Mouse (Mus musculus): ENCODE data around the gene Fam20c. TPM values are rescaled to one million over a fixed set of nuclear protein-coding genes. Genes with fewer than 3 reads are reported as not detected.
A peak's percentile ranks its signal among the peaks of the same experiment; 100 is the strongest.

Gene Fam20c
- polyA plus RNA-seq, 1 experiment from 2014 or later: 8.7 TPM

GRCm38 (mm10) chr5:138769126-138769525 lies 14.8 kb downstream of the Fam20c start:
- Histone ChIP-seq H3K9ac (ENCODE audit: low read length) (no peak overlapping the region), H3K4me2 (ENCODE audit: low read length) (no peak overlapping the region), H3K9me3 (ENCODE audit: control insufficient read depth, low read length) (no peaks in the 10 kb centered on the region), H3K36me3 (ENCODE audit: control insufficient read depth, insufficient read depth, low read length) (peaks cover 8% of the 10 kb centered on the region; the same call in 1 of the 2 replicates), H3K4me1 (ENCODE audit: control insufficient read depth in 2 of 2, insufficient read depth in 2 of 2, low read length in 2 of 2) (no peaks in the 10 kb centered on the region), H3K27me3 (ENCODE audit: control insufficient read depth, insufficient read depth, low read length) (no peaks in the 10 kb centered on the region), H3K4me3 (ENCODE audit: control insufficient read depth in 1 of 2, insufficient read depth in 1 of 2, low read depth in 1 of 2, low read length in 2 of 2) (no peak overlapping the region), H3K27ac (replicated peaks in 1 of 2; ENCODE audit: control insufficient read depth in 1 of 2, insufficient read depth in 1 of 2, low read depth in 2 of 2, low read length in 2 of 2) (no peak overlapping the region)
- 61% methylated on average over 5 of the region's 5 CpGs for WGBS
- ATAC-seq (ENCODE audit: insufficient number of reproducible peaks, insufficient read depth, low FRiP score, low read depth): no peak

- no peaks in the 10 kb centered on the region for H3K36me3 ChIP-seq (ENCODE audit: control insufficient read depth, insufficient read depth, low read length)
- no peak overlapping the region for H3K4me3 ChIP-seq (ENCODE audit: control insufficient read depth in 1 of 2, insufficient read depth in 1 of 2, low read depth in 1 of 2, low read length in 2 of 2)
- peaks cover 9 to 11% of the 10 kb centered on the region in 2 experiments for H3K4me1 ChIP-seq (ENCODE audit: control insufficient read depth in 2 of 2, insufficient read depth in 2 of 2, low read length in 2 of 2)
- WGBS: 88% methylated on average over 5 of the region's 5 CpGs
- no peak for ATAC-seq (ENCODE audit: insufficient number of reproducible peaks, insufficient read depth, low FRiP score, low read depth)
- H3K9ac ChIP-seq (ENCODE audit: low read length): no peak overlapping the region
- H3K4me2 ChIP-seq (ENCODE audit: low read length): no peak overlapping the region
- H3K9me3 ChIP-seq (ENCODE audit: control insufficient read depth, low read length): no peaks in the 10 kb centered on the region
- H3K27ac ChIP-seq (replicated peaks in 1 of 2; ENCODE audit: control insufficient read depth in 1 of 2, insufficient read depth in 1 of 2, low read depth in 2 of 2, low read length in 2 of 2): no peak overlapping the region
- no peaks in the 10 kb centered on the region for H3K27me3 ChIP-seq (ENCODE audit: control insufficient read depth, insufficient read depth, low read length)
These were observed 20.8 kb downstream of the Fam20c start for GRCm38 (mm10) chr5:138775096-138775495.

GRCm38 (mm10) chr5:138776346-138776745 lies 22.0 kb downstream of the Fam20c start:
- peaks cover 9 to 11% of the 10 kb centered on the region in 2 experiments for H3K4me1 ChIP-seq (ENCODE audit: control insufficient read depth in 2 of 2, insufficient read depth in 2 of 2, low read length in 2 of 2)
- no peak overlapping the region for H3K27ac ChIP-seq (replicated peaks in 1 of 2; ENCODE audit: control insufficient read depth in 1 of 2, insufficient read depth in 1 of 2, low read depth in 2 of 2, low read length in 2 of 2)
- H3K9ac ChIP-seq (ENCODE audit: low read length): no peak overlapping the region
- ATAC-seq (ENCODE audit: insufficient number of reproducible peaks, insufficient read depth, low FRiP score, low read depth): no peak
- H3K4me3 ChIP-seq (ENCODE audit: control insufficient read depth in 1 of 2, insufficient read depth in 1 of 2, low read depth in 1 of 2, low read length in 2 of 2): no peak overlapping the region
- no peaks in the 10 kb centered on the region for H3K9me3 ChIP-seq (ENCODE audit: control insufficient read depth, low read length)
- 40% methylated on average over 1 of the region's 1 CpGs for WGBS
- no peaks in the 10 kb centered on the region for H3K27me3 ChIP-seq (ENCODE audit: control insufficient read depth, insufficient read depth, low read length)
- H3K4me2 ChIP-seq (ENCODE audit: low read length): no peak overlapping the region
- no peaks in the 10 kb centered on the region for H3K36me3 ChIP-seq (ENCODE audit: control insufficient read depth, insufficient read depth, low read length)

- peaks cover 14 to 19% of the 10 kb centered on the region in 2 experiments for H3K4me1 ChIP-seq (ENCODE audit: control insufficient read depth in 2 of 2, insufficient read depth in 2 of 2, low read length in 2 of 2)
- H3K9me3 ChIP-seq (ENCODE audit: control insufficient read depth, low read length): no peaks in the 10 kb centered on the region
- WGBS: 51% methylated on average over 9 of the region's 9 CpGs
- no peak for ATAC-seq (ENCODE audit: insufficient number of reproducible peaks, insufficient read depth, low FRiP score, low read depth)
- H3K4me2 ChIP-seq (ENCODE audit: low read length): no peak overlapping the region
- no peaks in the 10 kb centered on the region for H3K27me3 ChIP-seq (ENCODE audit: control insufficient read depth, insufficient read depth, low read length)
- no peak overlapping the region for H3K9ac ChIP-seq (ENCODE audit: low read length)
- 0 out of 4 replicates have a peak overlapping the region, but pooled peaks of 1 of the 2 experiments have one; percentile 9 for H3K27ac ChIP-seq (replicated peaks in 1 of 2; ENCODE audit: control insufficient read depth in 1 of 2, insufficient read depth in 1 of 2, low read depth in 2 of 2, low read length in 2 of 2)
- no peaks in the 10 kb centered on the region for H3K36me3 ChIP-seq (ENCODE audit: control insufficient read depth, insufficient read depth, low read length)
- no peak overlapping the region for H3K4me3 ChIP-seq (ENCODE audit: control insufficient read depth in 1 of 2, insufficient read depth in 1 of 2, low read depth in 1 of 2, low read length in 2 of 2)
These were observed 24.6 kb downstream of the Fam20c start for GRCm38 (mm10) chr5:138778731-138779463.

- H3K36me3 ChIP-seq (ENCODE audit: control insufficient read depth, insufficient read depth, low read length): no peaks in the 10 kb centered on the region
- H3K4me1 ChIP-seq (ENCODE audit: control insufficient read depth in 2 of 2, insufficient read depth in 2 of 2, low read length in 2 of 2): peaks cover 14 to 19% of the 10 kb centered on the region in 2 experiments
- no peak overlapping the region for H3K9ac ChIP-seq (ENCODE audit: low read length)
- no peaks in the 10 kb centered on the region for H3K9me3 ChIP-seq (ENCODE audit: control insufficient read depth, low read length)
- no peak overlapping the region for H3K4me3 ChIP-seq (ENCODE audit: control insufficient read depth in 1 of 2, insufficient read depth in 1 of 2, low read depth in 1 of 2, low read length in 2 of 2)
- WGBS: 79% methylated on average over 3 of the region's 3 CpGs
- no peak for ATAC-seq (ENCODE audit: insufficient number of reproducible peaks, insufficient read depth, low FRiP score, low read depth)
- H3K27me3 ChIP-seq (ENCODE audit: control insufficient read depth, insufficient read depth, low read length): no peaks in the 10 kb centered on the region
- H3K4me2 ChIP-seq (ENCODE audit: low read length): no peak overlapping the region
- no peak overlapping the region for H3K27ac ChIP-seq (replicated peaks in 1 of 2; ENCODE audit: control insufficient read depth in 1 of 2, insufficient read depth in 1 of 2, low read depth in 2 of 2, low read length in 2 of 2)
These were observed 25.3 kb downstream of the Fam20c start for GRCm38 (mm10) chr5:138779655-138780054.

GRCm38 (mm10) chr5:138782697-138783096 lies 28.4 kb downstream of the Fam20c start:
- H3K27me3 ChIP-seq (ENCODE audit: control insufficient read depth, insufficient read depth, low read length): no peaks in the 10 kb centered on the region; the same call in 1 of the 2 replicates
- no peak for ATAC-seq (ENCODE audit: insufficient number of reproducible peaks, insufficient read depth, low FRiP score, low read depth)
- WGBS: 85% methylated on average over 1 of the region's 1 CpGs
- H3K4me1 ChIP-seq (ENCODE audit: control insufficient read depth in 2 of 2, insufficient read depth in 2 of 2, low read length in 2 of 2): peaks cover 14 to 19% of the 10 kb centered on the region in 2 experiments
- no peaks in the 10 kb centered on the region for H3K36me3 ChIP-seq (ENCODE audit: control insufficient read depth, insufficient read depth, low read length)
- no peaks in the 10 kb centered on the region for H3K9me3 ChIP-seq (ENCODE audit: control insufficient read depth, low read length)
- H3K9ac ChIP-seq (ENCODE audit: low read length): no peak overlapping the region
- no peak overlapping the region for H3K4me2 ChIP-seq (ENCODE audit: low read length)
- no peak overlapping the region for H3K27ac ChIP-seq (replicated peaks in 1 of 2; ENCODE audit: control insufficient read depth in 1 of 2, insufficient read depth in 1 of 2, low read depth in 2 of 2, low read length in 2 of 2)
- H3K4me3 ChIP-seq (ENCODE audit: control insufficient read depth in 1 of 2, insufficient read depth in 1 of 2, low read depth in 1 of 2, low read length in 2 of 2): no peak overlapping the region

GRCm38 (mm10) chr5:138783181-138783580 lies 28.9 kb downstream of the Fam20c start:
- peaks cover 14 to 19% of the 10 kb centered on the region in 2 experiments for H3K4me1 ChIP-seq (ENCODE audit: control insufficient read depth in 2 of 2, insufficient read depth in 2 of 2, low read length in 2 of 2)
- H3K27ac ChIP-seq (replicated peaks in 1 of 2; ENCODE audit: control insufficient read depth in 1 of 2, insufficient read depth in 1 of 2, low read depth in 2 of 2, low read length in 2 of 2): no peak overlapping the region
- H3K27me3 ChIP-seq (ENCODE audit: control insufficient read depth, insufficient read depth, low read length): no peaks in the 10 kb centered on the region; the same call in 1 of the 2 replicates
- no peaks in the 10 kb centered on the region for H3K36me3 ChIP-seq (ENCODE audit: control insufficient read depth, insufficient read depth, low read length)
- H3K4me2 ChIP-seq (ENCODE audit: low read length): no peak overlapping the region
- H3K9me3 ChIP-seq (ENCODE audit: control insufficient read depth, low read length): no peaks in the 10 kb centered on the region
- WGBS: 38% methylated on average over 8 of the region's 8 CpGs
- H3K4me3 ChIP-seq (ENCODE audit: control insufficient read depth in 1 of 2, insufficient read depth in 1 of 2, low read depth in 1 of 2, low read length in 2 of 2): no peak overlapping the region
- H3K9ac ChIP-seq (ENCODE audit: low read length): no peak overlapping the region
- no peak for ATAC-seq (ENCODE audit: insufficient number of reproducible peaks, insufficient read depth, low FRiP score, low read depth)
